Mouse (Mus musculus) heart, postnatal 0 days (tissue): ENCODE data around the gene Dcdc2b. TPM values are rescaled to one million over a fixed set of nuclear protein-coding genes. Genes with fewer than 3 reads are reported as not detected.

Experiments used
- ATAC-seq: fragments of 200-750 bp; cut with Nextera tagmentation; 2 replicates; pipeline ENCODE4 v1.8.0; 2017; ENCODE audit warnings: low read depth, moderate number of reproducible peaks, moderate library complexity; ENCODE audit not compliant: insufficient read depth
- DNase-seq: peaks from one replicate; pipeline ENCODE4 v3.0.0-alpha.2; 2016; ENCODE audit warnings: low spot score
- H3K27ac ChIP-seq: fragments of 300-500 bp; sonication (generic); 2 replicates; pipeline ENCODE4 v1.5.1; 2014; ENCODE audit warnings: low read depth, mild to moderate bottlenecking
- H3K27me3 ChIP-seq: fragments of 300-500 bp; sonication (generic); 2 replicates; pipeline ENCODE4 v1.6.1; 2014; ENCODE audit warnings: low read length, mixed read lengths; ENCODE audit not compliant: control insufficient read depth, insufficient read depth
- H3K36me3 ChIP-seq: fragments of 300-500 bp; sonication (generic); replicated peaks from 2 replicates; pipeline ENCODE4 v1.6.1; 2014; ENCODE audit warnings: low read length, mixed read lengths; ENCODE audit not compliant: control insufficient read depth, insufficient read depth
- H3K4me1 ChIP-seq: fragments of 300-500 bp; sonication (generic); 2 replicates; pipeline ENCODE4 v1.6.1; 2014; ENCODE audit warnings: antibody characterized with exemption; ENCODE audit not compliant: control insufficient read depth, insufficient read depth
- H3K4me2 ChIP-seq: fragments of 300-500 bp; sonication (generic); 2 replicates; pipeline ENCODE4 v1.6.1; 2014; ENCODE audit warnings: low read depth, mild to moderate bottlenecking, low read length, moderate library complexity
- H3K4me3 ChIP-seq: fragments of 300-500 bp; sonication (generic); 2 replicates; pipeline ENCODE4 v1.5.1; 2014; ENCODE audit warnings: low read depth, low read length
- H3K9ac ChIP-seq: fragments of 300-500 bp; sonication (generic); replicated peaks from 2 replicates; pipeline ENCODE4 v1.6.1; 2014; ENCODE audit warnings: low read depth, low read length, mixed read lengths
- H3K9me3 ChIP-seq: fragments of 300-500 bp; sonication (generic); replicated peaks from 2 replicates; pipeline ENCODE4 v1.6.1; 2016; ENCODE audit warnings: low read length; ENCODE audit not compliant: control insufficient read depth
- CTCF ChIP-seq: IDR thresholded peaks from 2 replicates; pipeline ENCODE4 v1.5.1; 2016; ENCODE audit warnings: antibody characterized with exemption, control low read depth, low read depth
- EP300 ChIP-seq: IDR thresholded peaks from 2 replicates; pipeline ENCODE4 v1.6.1; 2016; ENCODE audit warnings: antibody characterized with exemption, low read depth
- WGBS: fragments of 180-500 bp; shearing (Covaris S2); extraction: QIAGEN DNeasy Blood & Tissue Kit; methylation state at CpG from one replicate; pipeline ENCODE4 v1.1.7; 2014; 5-methylcytosine and 5-hydroxymethylcytosine counted together
- polyA plus RNA-seq: library from polyadenylated mRNA; unstranded; fragments of >200 nt; fragmentation: Nextera tagmentation; extraction: Ambion mirVana; gene quantifications from 2 replicates; pipeline ENCODE4 v1.2.1, GENCODE M21; 2015
- total RNA-seq: library from RNA; depleted of rRNA; stranded (reverse); fragments of >200 nt; gene quantifications from 2 replicates; pipeline ENCODE4 v1.2.3, GENCODE M21; 2014; ENCODE audit warnings: low replicate concordance

Dcdc2b gene
- total and polyA plus RNA-seq, 2 experiments from 2014 or later, result 1.5 to 9.8 TPM

GRCm38 (mm10) chr4:129615801-129616290, 1.8 kb upstream of the Dcdc2b start:
- H3K4me3 ChIP-seq, result no peak overlapping the region
- DNase-seq (no peak), ATAC-seq (no peak)
- H3K27ac ChIP-seq, result no peak overlapping the region
- no peak overlapping the region for H3K9ac ChIP-seq
- no peak overlapping the region for H3K4me2 ChIP-seq
- no peak for TF ChIP-seq EP300
- TF ChIP-seq CTCF, result no peak
- H3K27me3 ChIP-seq, result no peaks in the 10 kb centered on the region
- 85% methylated on average over 9 of the region's 9 CpGs for WGBS
- H3K9me3 ChIP-seq, result no peaks in the 10 kb centered on the region
- H3K4me1 ChIP-seq, result peaks cover 19% of the 10 kb centered on the region
- H3K36me3 ChIP-seq, result peaks cover 19% of the 10 kb centered on the region

DNA sequence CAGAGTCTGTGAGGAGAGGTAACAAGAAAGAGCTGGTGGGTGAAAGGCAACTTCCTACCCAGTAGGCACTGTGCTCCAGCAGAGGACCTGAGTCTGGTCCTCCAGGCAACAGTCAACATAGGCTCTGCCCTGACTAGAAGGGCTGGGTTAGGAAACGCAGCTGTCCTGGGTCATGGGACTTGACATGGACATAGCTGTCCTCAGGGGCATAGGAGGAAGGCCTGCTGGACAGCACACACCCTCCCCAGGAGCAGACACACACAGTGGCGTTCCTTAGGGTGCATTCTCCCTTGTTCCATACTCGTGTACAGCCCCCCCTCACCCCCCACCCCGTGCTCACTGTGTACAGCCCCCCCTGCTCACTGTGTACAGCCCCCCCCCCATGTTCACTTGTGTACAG, 3.6 kb downstream of the Dcdc2b start:
- TF ChIP-seq CTCF (no peak), EP300 (no peak)
- Histone ChIP-seq H3K27ac (no peak overlapping the region; the same call in 1 of the 2 replicates), H3K9me3 (no peaks in the 10 kb centered on the region), H3K9ac (no peak overlapping the region), H3K4me3 (no peak overlapping the region), H3K4me2 (no peak overlapping the region), H3K36me3 (peaks cover 19% of the 10 kb centered on the region), H3K27me3 (no peaks in the 10 kb centered on the region), H3K4me1 (peaks cover 11% of the 10 kb centered on the region)
- DNase-seq (no peak), ATAC-seq (no peak)
- 78% methylated on average over 4 of the region's 4 CpGs for WGBS

DNA sequence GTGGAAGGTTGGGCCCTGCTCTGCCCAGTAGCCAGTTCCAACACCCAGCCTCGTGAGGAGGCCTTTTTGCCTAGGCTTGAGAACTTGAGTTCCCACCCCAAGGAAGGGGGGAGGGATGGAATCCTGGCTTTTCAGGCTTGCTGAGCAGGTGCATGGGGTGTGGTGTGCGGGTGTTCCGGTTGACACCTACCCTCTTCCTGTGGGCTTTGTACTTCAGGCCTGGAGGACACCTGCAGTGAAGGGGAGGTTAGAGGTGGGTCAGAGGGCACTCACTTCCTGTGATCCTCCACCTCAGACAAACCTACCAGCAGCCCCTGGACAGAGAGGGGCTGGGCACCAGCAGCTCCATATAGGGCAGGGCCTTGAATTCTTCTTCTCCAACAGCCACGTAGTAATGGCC, 4.0 kb downstream of the Dcdc2b start:
- Histone ChIP-seq H3K9ac (no peak overlapping the region), H3K4me3 (no peak overlapping the region), H3K27me3 (no peaks in the 10 kb centered on the region), H3K4me1 (peaks cover 11% of the 10 kb centered on the region), H3K4me2 (no peak overlapping the region), H3K27ac (peak overlapping the region; percentile 16; the same call in 1 of the 2 replicates), H3K9me3 (no peaks in the 10 kb centered on the region), H3K36me3 (peaks cover 22% of the 10 kb centered on the region)
- 64% methylated on average over 4 of the region's 4 CpGs for WGBS
- TF ChIP-seq CTCF (no peak), EP300 (no peak)
- no peak for DNase-seq
- ATAC-seq, result no peak

- H3K4me3 ChIP-seq, result no peak overlapping the region
- no peaks in the 10 kb centered on the region for H3K9me3 ChIP-seq
- H3K4me2 ChIP-seq, result no peak overlapping the region
- no peak for TF ChIP-seq EP300
- no peak for TF ChIP-seq CTCF
- ATAC-seq (no peak), DNase-seq (no peak)
- peaks cover 7% of the 10 kb centered on the region for H3K4me1 ChIP-seq
- WGBS, result 73% methylated on average over 12 of the region's 12 CpGs
- no peak overlapping the region for H3K9ac ChIP-seq
- peaks cover 31% of the 10 kb centered on the region for H3K36me3 ChIP-seq
- no peaks in the 10 kb centered on the region for H3K27me3 ChIP-seq
- H3K27ac ChIP-seq, result peak overlapping the region; percentile 16; the same call in 1 of the 2 replicates
Measured at GRCm38 (mm10) chr4:129609139-129609631, 4.9 kb downstream of the Dcdc2b start.

- Histone ChIP-seq H3K9ac (no peak overlapping the region), H3K4me1 (0 out of 2 replicates have a peak, but pooled peaks cover under 1% of the 10 kb centered on the region), H3K4me3 (no peak overlapping the region), H3K27me3 (no peaks in the 10 kb centered on the region), H3K4me2 (no peak overlapping the region), H3K27ac (no peak overlapping the region), H3K9me3 (no peaks in the 10 kb centered on the region), H3K36me3 (peaks cover 37% of the 10 kb centered on the region)
- DNase-seq, result peak; percentile 90
- 32% methylated on average over 7 of the region's 7 CpGs for WGBS
- peak; percentile 88 for ATAC-seq
- no peak for TF ChIP-seq EP300
- TF ChIP-seq CTCF, result peak; percentile 93
Measured at GRCm38 (mm10) chr4:129608426-129609025, 5.5 kb downstream of the Dcdc2b start.
